Mouse (Mus musculus): ENCODE results near the gene H2-K1. TPM values are rescaled to one million over a fixed set of nuclear protein-coding genes. Genes with fewer than 3 reads are reported as not detected.

The H2-K1 gene
- 29.6 and 37.7 TPM in 2 replicates for polyA plus RNA-seq (2021; fragmentation: Nextera tagmentation)
- long read RNA-seq, experiment 1, transcript H2-K1-201 (8 exons, 1,619 nt): major isoform, 54 of 71 reads
- long read RNA-seq, experiment 1, partial matches to known transcripts: 6 of 71 reads
- long read RNA-seq, experiment 1, other reads (novel, unspliced or antisense): 9 of 71 reads
- long read RNA-seq, experiment 2, transcript H2-K1-201 (8 exons, 1,619 nt): major isoform, 24 of 34 reads
- long read RNA-seq, experiment 2, partial matches to known transcripts: 5 of 34 reads
- long read RNA-seq, experiment 2, other reads (novel, unspliced or antisense): 5 of 34 reads

GRCm38 (mm10) chr17:34000150-34000537 is at the start of gene H2-K1:
TSS of gene H2-K1 (minus strand) at chr17:34000347.

GRCm38 (mm10) chr17:34038878-34039561 is 38.9 kb upstream of the H2-K1 start, which contains the start of gene Col11a2:
TSS of gene Col11a2 (plus strand) at chr17:34039437.

GRCm38 (mm10) chr17:34031465-34032173 is 31.5 kb upstream of the H2-K1 start, which contains the start of the genes Slc39a7 and Rxrb:
TSS of gene Slc39a7 (minus strand) at chr17:34031682.
TSS of gene Rxrb (plus strand) at chr17:34031812.

GRCm38 (mm10) chr17:34027656-34028223 is 27.6 kb upstream of the H2-K1 start, which contains the start of gene H2-Ke6:
TSS of gene H2-Ke6 (minus strand) at chr17:34028060.

DNA sequence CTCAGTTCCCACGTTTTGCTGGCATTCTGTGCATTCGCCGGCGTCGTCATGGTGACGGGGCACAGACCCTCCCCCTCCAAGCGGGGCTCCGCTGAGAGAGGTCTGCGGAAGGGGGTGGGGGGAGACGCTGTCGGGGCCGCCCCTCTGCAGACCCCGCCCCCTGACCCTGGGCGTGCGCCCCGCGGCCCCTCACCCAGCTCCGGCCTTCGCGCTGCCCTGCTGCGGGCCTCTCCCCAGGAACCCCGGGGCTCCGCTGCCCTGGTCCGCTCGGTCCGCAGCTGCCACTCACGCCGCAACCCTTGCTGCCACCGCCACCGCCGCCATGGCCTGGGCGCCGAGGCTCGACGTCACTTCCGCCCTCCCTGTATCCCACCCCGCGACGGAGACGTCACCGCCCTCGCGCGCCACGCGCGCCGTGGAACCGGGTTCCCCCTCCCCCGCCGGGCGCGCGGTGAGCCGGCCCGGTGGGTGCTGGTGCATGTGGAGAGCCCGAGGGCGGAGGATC is 24.2 kb upstream of the H2-K1 start, which contains the start of gene Ring1:
Gene Ring1, minus strand, starts transcription at position 364 of the 505 bp plus-strand sequence.

GRCm38 (mm10) chr17:33955555-33956214 is 44.5 kb downstream of the H2-K1 start, which contains the start of the genes Vps52 and Rps18:
TSS of gene Vps52 (plus strand) at chr17:33955812.
TSS of gene Rps18 (minus strand) at chr17:33956001.

DNA sequence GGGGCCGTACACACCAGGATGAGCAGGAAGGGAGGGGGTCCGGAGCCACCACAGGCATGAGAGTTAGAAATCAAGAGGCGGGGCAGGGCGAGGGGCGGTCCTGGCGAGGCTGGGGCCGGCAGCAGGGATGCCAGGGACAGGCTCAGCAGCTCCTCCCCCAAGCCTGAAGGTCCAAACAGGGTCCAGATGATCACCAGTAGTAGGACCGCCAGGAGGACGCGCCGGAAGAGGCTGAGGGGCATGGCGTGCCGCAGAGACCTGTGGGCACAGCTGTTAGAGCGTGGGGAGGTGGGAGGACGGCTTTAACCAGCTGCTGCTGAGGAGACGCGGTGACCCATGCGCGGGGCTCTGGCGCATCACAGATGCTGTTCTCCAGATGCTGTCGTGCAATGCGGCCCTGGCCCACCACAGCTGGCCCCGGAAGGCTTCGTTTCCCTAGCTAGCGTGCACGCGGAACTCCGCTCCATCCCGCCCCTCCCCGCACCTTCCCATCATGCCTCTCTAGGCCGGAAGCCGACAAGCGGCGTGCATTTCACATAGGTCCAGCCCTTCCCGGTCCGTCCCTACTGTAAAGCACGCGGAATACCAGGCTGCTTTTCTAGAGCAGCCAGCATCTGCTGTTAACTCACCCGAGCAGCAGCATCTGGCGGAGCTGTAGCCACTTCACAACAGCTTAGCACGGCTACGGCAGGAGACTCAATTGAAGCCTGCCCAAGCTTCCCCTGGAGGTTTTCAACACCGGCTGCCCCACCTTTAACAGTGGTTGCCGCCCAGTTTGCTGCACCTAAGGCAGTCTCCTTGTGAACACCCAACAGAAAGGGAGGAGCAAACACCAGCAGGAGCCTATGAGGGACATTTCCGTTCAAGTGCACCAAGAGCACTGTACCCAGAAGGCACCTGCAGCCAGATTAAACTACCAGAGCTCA is 48.9 kb downstream of the H2-K1 start, which contains the start of gene B3galt4:
Gene B3galt4, minus strand, starts transcription at position 468 of the 926 bp plus-strand sequence.

Other genes with a start within 250 kb of the H2-K1 start
- 640 and 662 TPM in 2 replicates for gene Rab11b, start 239.8 kb downstream of the H2-K1 start, polyA plus RNA-seq (2021; fragmentation: Nextera tagmentation)
- 3.4 TPM in 2 replicates for gene Angptl4, start 218.5 kb downstream of the H2-K1 start, polyA plus RNA-seq (2021; fragmentation: Nextera tagmentation)
- 18.2 and 19.7 TPM in 2 replicates for gene Kank3, start 189.8 kb downstream of the H2-K1 start, polyA plus RNA-seq (2021; fragmentation: Nextera tagmentation)
- gene Rps28, start 175.8 kb downstream of the H2-K1 start, polyA plus RNA-seq (2021; fragmentation: Nextera tagmentation): 2,886 and 3,372 TPM in 2 replicates
- gene Ndufa7, start 175.8 kb downstream of the H2-K1 start, polyA plus RNA-seq (2021; fragmentation: Nextera tagmentation): 1,006 and 1,076 TPM in 2 replicates
- 45.2 and 56.2 TPM in 2 replicates for gene Cd320, start 157.3 kb downstream of the H2-K1 start, polyA plus RNA-seq (2021; fragmentation: Nextera tagmentation)
- gene Gm7029, start 126.5 kb downstream of the H2-K1 start, polyA plus RNA-seq (2021; fragmentation: Nextera tagmentation): not detected in 2 replicates
- 0.23 and 0.25 TPM in 2 replicates for gene Kifc1, start 109.7 kb downstream of the H2-K1 start, polyA plus RNA-seq (2021; fragmentation: Nextera tagmentation)
- gene Platr17, start 95.2 kb downstream of the H2-K1 start, polyA plus RNA-seq (2021; fragmentation: Nextera tagmentation): 1.5 and 2.0 TPM in 2 replicates
- 17.9 and 19.4 TPM in 2 replicates for gene Daxx, start 90.9 kb downstream of the H2-K1 start, polyA plus RNA-seq (2021; fragmentation: Nextera tagmentation)
- gene Tapbp, start 84.4 kb downstream of the H2-K1 start, polyA plus RNA-seq (2021; fragmentation: Nextera tagmentation): 27.8 and 29.4 TPM in 2 replicates
- gene Zbtb22, start 84.4 kb downstream of the H2-K1 start, polyA plus RNA-seq (2021; fragmentation: Nextera tagmentation): 4.8 and 8.5 TPM in 2 replicates
- 7.1 and 7.2 TPM in 2 replicates for gene Rgl2, start 70.8 kb downstream of the H2-K1 start, polyA plus RNA-seq (2021; fragmentation: Nextera tagmentation)
- gene Pfdn6, start 60.0 kb downstream of the H2-K1 start, polyA plus RNA-seq (2021; fragmentation: Nextera tagmentation): 117 and 123 TPM in 2 replicates
- gene Wdr46, start 59.7 kb downstream of the H2-K1 start, polyA plus RNA-seq (2021; fragmentation: Nextera tagmentation): 4.5 and 4.8 TPM in 2 replicates
- 4.3 and 5.6 TPM in 2 replicates for gene B3galt4, start 48.9 kb downstream of the H2-K1 start, polyA plus RNA-seq (2021; fragmentation: Nextera tagmentation)
- 41.5 and 54.7 TPM in 2 replicates for gene Vps52, start 44.5 kb downstream of the H2-K1 start, polyA plus RNA-seq (2021; fragmentation: Nextera tagmentation)
- gene Rps18, start 44.3 kb downstream of the H2-K1 start, polyA plus RNA-seq (2021; fragmentation: Nextera tagmentation): 906 and 922 TPM in 2 replicates
- gene Ring1, start 24.3 kb upstream of the H2-K1 start, polyA plus RNA-seq (2021; fragmentation: Nextera tagmentation): 3.4 and 12.5 TPM in 2 replicates
- gene H2-Ke6, start 27.7 kb upstream of the H2-K1 start, polyA plus RNA-seq (2021; fragmentation: Nextera tagmentation): 25.9 and 48.5 TPM in 2 replicates
- gene Slc39a7, start 31.3 kb upstream of the H2-K1 start, polyA plus RNA-seq (2021; fragmentation: Nextera tagmentation): 66.0 and 69.8 TPM in 2 replicates
- gene Rxrb, start 31.5 kb upstream of the H2-K1 start, polyA plus RNA-seq (2021; fragmentation: Nextera tagmentation): 12.9 and 32.8 TPM in 2 replicates
- gene Col11a2, start 39.1 kb upstream of the H2-K1 start, polyA plus RNA-seq (2021; fragmentation: Nextera tagmentation): 0.48 and 0.55 TPM in 2 replicates
- gene H2-Oa, start 92.0 kb upstream of the H2-K1 start, polyA plus RNA-seq (2021; fragmentation: Nextera tagmentation): 1.2 and 1.6 TPM in 2 replicates
- 32.1 and 36.6 TPM in 2 replicates for gene H2-DMa, start 119.2 kb upstream of the H2-K1 start, polyA plus RNA-seq (2021; fragmentation: Nextera tagmentation)
- gene Brd2, start 122.3 kb upstream of the H2-K1 start, polyA plus RNA-seq (2021; fragmentation: Nextera tagmentation): 42.2 and 74.5 TPM in 2 replicates
- 0.44 and 0.55 TPM in 2 replicates for gene H2-DMb2, start 143.0 kb upstream of the H2-K1 start, polyA plus RNA-seq (2021; fragmentation: Nextera tagmentation)
- gene H2-DMb1, start 152.7 kb upstream of the H2-K1 start, polyA plus RNA-seq (2021; fragmentation: Nextera tagmentation): 4.0 and 4.2 TPM in 2 replicates
- gene Tap1, start 187.2 kb upstream of the H2-K1 start, polyA plus RNA-seq (2021; fragmentation: Nextera tagmentation): 2.2 and 2.8 TPM in 2 replicates
- 8.1 and 8.5 TPM in 2 replicates for gene Psmb9, start 187.4 kb upstream of the H2-K1 start, polyA plus RNA-seq (2021; fragmentation: Nextera tagmentation)
- 21.0 and 24.6 TPM in 2 replicates for gene Psmb8, start 197.4 kb upstream of the H2-K1 start, polyA plus RNA-seq (2021; fragmentation: Nextera tagmentation)
- gene Tap2, start 203.2 kb upstream of the H2-K1 start, polyA plus RNA-seq (2021; fragmentation: Nextera tagmentation): 5.6 and 6.8 TPM in 2 replicates
- gene H2-Ob, start 238.6 kb upstream of the H2-K1 start, polyA plus RNA-seq (2021; fragmentation: Nextera tagmentation): 0.55 and 1.3 TPM in 2 replicates